Mouse (Mus musculus) embryonic facial prominence, embryonic 13.5 days (tissue): ENCODE results near the gene Gm35315. TPM values are rescaled to one million over a fixed set of nuclear protein-coding genes. Genes with fewer than 3 reads are reported as not detected.
A peak's percentile ranks its signal among the peaks of the same experiment; 100 is the strongest.
"Not testable (repeated sequence)": the region's sequence is repeated elsewhere in the genome, so short reads cannot be mapped to it uniquely, and the experiment has no call there.

Experiments used
- ATAC-seq: fragments of 200-750 bp; cut with Nextera tagmentation; 2 replicates; pipeline ENCODE4 v1.8.0; 2017; ENCODE audit warnings: low read depth; ENCODE audit not compliant: insufficient number of reproducible peaks, insufficient read depth, low FRiP score, low TSS enrichment
- H3K27ac ChIP-seq: fragments of 300-500 bp; sonication (generic); 2 replicates; pipeline ENCODE4 v1.5.1; 2015; ENCODE audit warnings: moderate library complexity, mild to moderate bottlenecking, inconsistent platforms
- H3K27me3 ChIP-seq: fragments of 300-500 bp; sonication (generic); 2 replicates; pipeline ENCODE4 v1.6.1; 2015; ENCODE audit warnings: mild to moderate bottlenecking, inconsistent platforms
- H3K36me3 ChIP-seq: fragments of 300-500 bp; sonication (generic); 2 replicates; pipeline ENCODE4 v1.6.1; 2015; ENCODE audit warnings: mild to moderate bottlenecking, inconsistent platforms
- H3K4me1 ChIP-seq: fragments of 300-500 bp; sonication (generic); 2 replicates; pipeline ENCODE4 v1.6.1; 2015; ENCODE audit warnings: inconsistent platforms
- H3K4me2 ChIP-seq: fragments of 300-500 bp; sonication (generic); 2 replicates; pipeline ENCODE4 v1.6.1; 2015; ENCODE audit warnings: moderate library complexity, mild to moderate bottlenecking, inconsistent platforms
- H3K4me3 ChIP-seq: fragments of 300-500 bp; sonication (generic); 2 replicates; pipeline ENCODE4 v1.5.1; 2015; ENCODE audit warnings: mild to moderate bottlenecking, inconsistent platforms
- H3K9ac ChIP-seq: fragments of 300-500 bp; sonication (generic); 2 replicates; pipeline ENCODE4 v1.6.1; 2015; ENCODE audit warnings: mild to moderate bottlenecking, inconsistent platforms
- H3K9me3 ChIP-seq: fragments of 300-500 bp; sonication (generic); 2 replicates; pipeline ENCODE4 v1.6.1; 2016; ENCODE audit warnings: inconsistent platforms
- WGBS: fragments of 180-500 bp; shearing (Covaris S2); methylation state at CpG from one replicate; pipeline ENCODE4 v1.1.7; 2015; ENCODE audit warnings: mixed read lengths; 5-methylcytosine and 5-hydroxymethylcytosine counted together
- polyA plus RNA-seq: library from polyadenylated mRNA; unstranded; fragments of >200 nt; fragmentation: Nextera tagmentation; extraction: Ambion mirVana; gene quantifications from 2 replicates; pipeline ENCODE4 v1.2.1, GENCODE M21; 2015

Gene Gm35315
- polyA plus RNA-seq, 1 experiment from 2014 or later = 1.1 TPM

DNA sequence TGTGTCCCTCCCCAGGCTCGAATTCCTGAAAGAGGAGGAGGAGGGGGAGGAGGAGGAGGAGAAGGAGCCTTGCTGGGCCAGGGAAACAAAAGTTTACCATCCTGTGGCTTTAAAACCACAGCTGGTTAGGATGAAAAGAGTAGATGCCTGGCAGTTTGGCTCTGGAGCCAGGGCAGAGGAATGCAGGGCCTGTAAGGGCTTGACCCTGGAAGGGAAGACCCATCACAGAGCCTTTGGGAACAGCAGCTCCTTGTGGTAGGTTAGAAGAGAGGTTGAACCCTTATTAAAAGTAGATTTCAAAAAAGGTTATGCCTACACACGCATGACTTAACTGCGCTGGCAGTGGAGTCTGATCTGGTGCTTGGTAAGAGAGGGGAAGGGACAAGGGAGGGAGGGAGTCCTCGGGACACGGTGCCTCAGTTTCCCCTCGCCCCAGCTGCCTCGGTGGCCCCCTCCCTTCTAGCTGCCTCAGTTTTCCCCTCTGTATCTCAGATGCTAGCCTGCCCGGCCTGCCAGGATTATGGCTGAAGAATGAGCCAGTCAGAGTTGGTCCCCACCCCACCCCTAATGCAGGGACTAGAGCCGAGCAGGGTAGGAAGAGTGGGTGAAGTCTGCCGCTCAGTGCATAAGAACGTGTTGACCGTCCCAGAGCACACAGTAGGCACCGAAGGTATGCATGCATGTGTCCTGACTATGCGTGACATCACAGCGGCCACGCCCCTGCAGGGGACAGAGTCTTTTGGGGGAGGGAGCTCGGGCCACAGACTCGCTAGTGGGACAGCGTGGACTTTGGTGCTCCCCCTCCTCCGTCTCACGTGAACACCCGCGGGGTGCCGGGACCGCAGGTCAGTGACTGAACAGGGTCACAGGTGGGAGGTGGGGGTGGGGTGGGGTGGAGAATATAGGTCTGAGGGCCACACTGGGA lies 5.7 kb upstream of the Gm35315 start, which contains the start of gene Plcxd1:
Gene Plcxd1 (plus strand): TSS at position 314 of the 925 bp plus-strand sequence.
- Histone ChIP-seq H3K27me3 (peaks cover 10% of the 10 kb centered on the region), H3K4me1 (peaks cover 23% of the 10 kb centered on the region), H3K36me3 (peaks cover 28% of the 10 kb centered on the region), H3K4me3 (peak within 1 kb of the TSS; percentile 38), H3K27ac (peak within 1 kb of the TSS; percentile 18; the same call in 1 of the 2 replicates), H3K9ac (no peak within 1 kb of the TSS), H3K9me3 (no peaks in the 10 kb centered on the region), H3K4me2 (peak within 1 kb of the TSS; percentile 76)
- ATAC-seq = 0 out of 2 replicates have a peak, but pooled peaks have one; percentile 6
- WGBS = 4% methylated on average over 25 of the region's 25 CpGs

DNA sequence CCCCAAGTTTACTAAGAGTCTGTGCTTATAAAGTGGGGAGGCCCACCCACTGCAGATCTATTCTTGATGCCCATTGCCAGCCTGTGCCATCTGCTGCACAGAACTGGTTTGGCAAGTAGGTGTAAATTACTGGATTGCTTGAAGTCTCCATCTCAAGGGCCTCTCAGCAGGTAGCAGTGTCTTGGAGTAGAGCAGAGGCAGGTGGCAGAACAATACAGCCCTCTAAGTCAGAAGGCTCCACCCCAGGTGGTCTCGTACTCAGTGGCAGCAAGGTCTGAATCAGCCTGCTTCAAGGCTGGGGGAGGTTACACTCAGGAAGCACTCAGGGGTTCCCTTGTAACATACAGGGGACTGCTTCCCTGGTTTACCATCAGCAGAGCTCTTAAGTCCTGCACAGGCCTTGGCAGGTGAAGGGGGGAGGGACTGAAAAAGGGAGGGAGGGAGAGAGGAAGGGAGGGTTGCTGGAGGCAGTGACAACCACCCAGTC lies 4.8 kb upstream of the Gm35315 start:
- WGBS = 29% methylated on average over 1 of the region's 1 CpGs
- no peak overlapping the region for H3K9ac ChIP-seq
- H3K4me2 ChIP-seq = no peak overlapping the region
- H3K36me3 ChIP-seq = peaks cover 20% of the 10 kb centered on the region
- H3K4me1 ChIP-seq = peaks cover 28% of the 10 kb centered on the region
- ATAC-seq = no peak
- H3K27ac ChIP-seq = peak overlapping the region; percentile 18; the same call in 1 of the 2 replicates
- no peaks in the 10 kb centered on the region for H3K9me3 ChIP-seq
- no peak overlapping the region for H3K4me3 ChIP-seq
- H3K27me3 ChIP-seq = peaks cover 10% of the 10 kb centered on the region

DNA sequence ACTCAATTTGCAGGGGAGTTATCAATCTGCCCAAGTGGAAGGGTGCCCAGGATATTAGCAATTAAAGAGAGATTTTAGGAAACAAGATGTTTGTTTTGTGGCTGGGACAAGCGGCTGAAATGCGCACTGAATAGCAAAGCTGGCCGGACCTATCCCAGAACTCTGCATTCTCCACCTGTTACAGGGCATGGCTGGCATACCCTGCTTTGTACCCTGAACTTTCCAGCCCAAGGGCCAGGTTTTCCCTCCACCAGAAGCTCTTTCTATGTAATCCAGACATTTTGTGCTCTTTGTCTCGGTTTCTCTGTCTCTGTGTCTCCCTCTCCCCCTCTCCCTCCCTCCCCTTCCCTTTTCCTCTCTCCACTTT lies 610 bp upstream of the Gm35315 start:
- Histone ChIP-seq H3K4me2 (peak overlapping the region; percentile 71), H3K9ac (peak overlapping the region; percentile 70), H3K4me3 (peak overlapping the region; percentile 53), H3K27ac (no peak overlapping the region), H3K4me1 (0 out of 2 replicates have a peak, but pooled peaks cover 5% of the 10 kb centered on the region), H3K36me3 (no peaks in the 10 kb centered on the region), H3K27me3 (no peaks in the 10 kb centered on the region), H3K9me3 (no peaks in the 10 kb centered on the region)
- WGBS = 3% methylated on average over 4 of the region's 4 CpGs
- ATAC-seq = no peak

DNA sequence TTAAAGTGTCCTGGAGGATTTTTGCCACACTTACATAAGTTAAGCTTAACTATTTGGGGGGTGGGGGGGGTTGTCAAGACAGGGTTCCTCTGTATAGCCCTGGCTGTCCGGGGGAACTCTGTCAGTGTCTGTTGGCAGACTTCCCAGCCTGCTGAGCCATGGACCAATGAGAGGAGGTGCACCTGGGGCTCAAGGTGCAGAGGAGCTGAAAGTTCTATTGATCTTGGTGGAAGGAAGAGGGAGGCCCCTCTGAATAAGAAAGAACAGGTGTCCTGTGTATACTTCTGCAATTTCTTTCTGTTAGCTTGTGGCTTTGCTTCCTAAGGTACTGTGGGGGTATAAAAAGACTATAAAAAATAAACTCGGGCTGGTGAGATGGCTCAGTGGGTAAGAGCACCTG lies 2.7 kb downstream of the Gm35315 start:
- H3K9ac ChIP-seq = no peak overlapping the region
- no peak overlapping the region for H3K4me2 ChIP-seq
- no peak for ATAC-seq
- H3K27ac ChIP-seq = no peak overlapping the region
- no peaks in the 10 kb centered on the region for H3K9me3 ChIP-seq
- WGBS = 73% methylated on average over 2 of the region's 2 CpGs
- H3K4me1 ChIP-seq = 0 out of 2 replicates have a peak, but pooled peaks cover 5% of the 10 kb centered on the region
- H3K4me3 ChIP-seq = no peak overlapping the region
- H3K27me3 ChIP-seq = no peaks in the 10 kb centered on the region
- no peaks in the 10 kb centered on the region for H3K36me3 ChIP-seq

DNA sequence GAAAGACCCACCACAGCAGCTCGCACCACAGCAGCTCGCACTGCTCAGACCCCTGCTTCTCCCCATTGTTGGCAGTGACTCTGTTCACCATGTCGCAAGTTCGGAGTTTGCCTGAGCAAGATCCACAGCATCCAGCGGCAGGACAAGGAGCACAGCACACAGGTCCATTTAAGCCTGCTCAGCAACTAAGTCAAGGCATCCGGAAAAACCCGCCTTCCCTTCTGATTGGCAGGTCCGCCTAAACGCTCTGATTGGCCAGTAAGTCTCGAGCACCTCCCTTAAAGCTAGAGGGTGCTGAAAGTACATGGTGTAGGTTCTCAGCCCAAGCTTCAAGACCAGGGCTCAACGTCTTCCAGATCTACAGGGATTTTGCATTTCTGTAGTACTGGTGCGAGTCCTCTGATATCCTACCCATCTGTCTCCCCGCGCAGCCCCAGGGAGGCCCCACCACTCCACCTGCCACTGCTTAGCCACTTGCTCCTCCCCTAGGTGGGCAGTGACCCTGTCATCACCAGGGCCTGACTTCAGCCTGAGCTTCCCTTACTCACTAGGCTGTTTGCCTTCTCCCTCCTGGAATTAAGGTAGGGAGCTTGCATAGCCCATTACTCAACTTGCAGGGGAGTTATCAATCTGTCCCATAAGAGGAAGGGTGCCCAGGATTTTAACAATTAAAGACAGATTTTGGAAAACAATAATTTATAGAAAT lies 7.9 kb downstream of the Gm35315 start:
- H3K9ac ChIP-seq = no peak overlapping the region
- no peak overlapping the region for H3K4me3 ChIP-seq
- WGBS = 36% methylated on average over 14 of the region's 14 CpGs
- H3K36me3 ChIP-seq = no peaks in the 10 kb centered on the region
- H3K9me3 ChIP-seq = peaks cover 11% of the 10 kb centered on the region
- no peak for ATAC-seq
- H3K4me2 ChIP-seq = no peak overlapping the region
- no peak overlapping the region for H3K27ac ChIP-seq
- H3K27me3 ChIP-seq = no peaks in the 10 kb centered on the region
- no peaks in the 10 kb centered on the region for H3K4me1 ChIP-seq

DNA sequence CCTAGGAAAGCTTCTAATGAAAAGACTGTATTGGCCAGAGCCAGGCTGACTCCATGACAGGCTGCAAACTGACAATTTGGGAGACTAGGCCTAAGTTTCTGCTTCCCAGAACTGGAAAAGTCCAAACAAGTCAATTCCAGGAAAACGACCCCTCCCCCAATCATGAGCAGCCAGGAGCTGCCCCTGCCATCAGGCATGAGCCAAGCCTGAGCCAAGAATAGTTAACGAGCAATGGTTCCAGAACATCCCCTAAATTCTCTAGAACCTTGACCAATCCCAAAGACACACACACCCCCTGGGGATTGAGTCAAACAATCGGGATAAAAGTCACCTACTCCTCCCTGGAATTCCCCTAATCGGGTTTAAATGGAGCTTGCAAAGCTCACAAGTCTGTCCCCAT lies 11.3 kb downstream of the Gm35315 start:
- ATAC-seq = no peak
- H3K27ac ChIP-seq = no peak overlapping the region
- peaks cover 13% of the 10 kb centered on the region for H3K36me3 ChIP-seq
- whole genome bisulfite sequencing = 86% methylated on average over 4 of the region's 4 CpGs
- H3K9me3 ChIP-seq = peaks cover 35% of the 10 kb centered on the region
- H3K27me3 ChIP-seq = no peaks in the 10 kb centered on the region
- H3K4me2 ChIP-seq = no peak overlapping the region
- H3K9ac ChIP-seq = no peak overlapping the region
- no peaks in the 10 kb centered on the region for H3K4me1 ChIP-seq
- no peak overlapping the region for H3K4me3 ChIP-seq

DNA sequence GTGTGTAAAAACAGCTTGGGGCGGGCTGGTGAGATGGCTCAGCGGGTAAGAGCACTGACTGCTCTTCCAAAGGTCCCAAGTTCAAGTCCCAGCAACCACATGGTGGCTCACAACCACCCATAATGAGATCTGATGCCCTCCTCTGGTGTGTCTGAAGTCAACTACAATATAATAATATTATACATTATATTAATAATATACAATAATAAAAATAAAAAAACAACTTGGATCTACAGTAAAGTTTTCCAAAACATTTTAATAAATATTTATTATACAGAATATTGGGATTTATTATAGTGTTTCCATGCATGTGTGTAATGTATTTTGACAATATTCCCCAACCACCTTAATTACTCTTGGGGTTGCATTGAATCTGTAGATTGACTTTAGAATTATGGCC lies 21.8 kb downstream of the Gm35315 start, which contains the start of gene Gm17655:
Gene Gm17655 (minus strand): TSS at position 101 of the 400 bp plus-strand sequence.
- H3K9ac ChIP-seq, H3K4me2 ChIP-seq, H3K36me3 ChIP-seq, H3K27me3 ChIP-seq, ATAC-seq, H3K4me3 ChIP-seq, H3K27ac ChIP-seq, H3K4me1 ChIP-seq: not testable (repeated sequence)
- peaks cover 39% of the 10 kb centered on the region for H3K9me3 ChIP-seq
- 85% methylated on average over 2 of the region's 2 CpGs for WGBS

DNA sequence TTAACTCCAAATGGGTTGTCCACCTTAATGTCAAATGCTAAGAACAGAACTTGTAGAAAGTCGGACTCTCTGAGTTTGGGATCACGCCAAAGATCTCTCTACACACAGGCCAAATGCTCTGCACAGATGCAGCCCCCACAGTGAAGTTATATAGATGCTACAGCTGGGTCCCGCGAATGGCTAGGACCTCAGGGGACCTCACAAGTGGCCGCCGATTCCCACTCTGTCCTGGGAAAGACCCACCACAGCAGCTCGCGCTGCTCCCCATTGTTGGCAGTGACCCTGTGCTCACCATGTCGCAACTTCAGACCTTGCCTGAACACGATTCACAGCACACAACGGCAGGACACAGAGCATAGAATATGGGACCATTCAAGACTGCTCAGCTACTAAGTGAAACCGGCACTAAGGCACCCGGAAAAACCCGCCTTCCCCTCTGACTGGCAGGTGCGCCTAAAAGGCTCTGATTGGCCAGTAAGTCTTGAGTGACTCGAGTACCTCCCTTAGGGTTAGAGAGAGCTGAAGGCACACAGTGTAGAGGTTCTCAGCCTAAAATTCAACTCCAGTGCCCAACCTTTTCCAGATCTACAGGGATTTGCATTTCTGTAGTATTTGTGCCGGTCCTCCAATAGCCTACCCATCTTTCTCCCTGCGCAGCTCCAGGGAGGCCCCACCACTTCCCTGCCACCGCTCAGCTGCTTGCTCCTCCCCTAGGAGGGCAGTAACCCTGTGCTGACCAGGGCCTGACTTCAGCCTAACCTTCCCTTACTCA lies 36.4 kb downstream of the Gm35315 start:
- Histone ChIP-seq H3K4me2 (peak overlapping the region; percentile 59), H3K36me3 (no peaks in the 10 kb centered on the region), H3K4me3 (peak overlapping the region; percentile 55), H3K9me3 (0 out of 2 replicates have a peak, but pooled peaks cover 12% of the 10 kb centered on the region), H3K27me3 (no peaks in the 10 kb centered on the region), H3K4me1 (no peaks in the 10 kb centered on the region), H3K9ac (peak overlapping the region; percentile 73), H3K27ac (peak overlapping the region; percentile 48; the same call in 1 of the 2 replicates)
- 3% methylated on average over 19 of the region's 19 CpGs for WGBS
- peak; percentile 84; the same call in 1 of the 2 replicates for ATAC-seq

Other genes starting within 250 kb of the Gm35315 start
- gene Gm15446, start 171.0 kb downstream of the Gm35315 start, polyA plus RNA-seq = 0.88 and 1.1 TPM in 2 replicates
- gene Zfp932, start 97.9 kb downstream of the Gm35315 start, polyA plus RNA-seq = 30.0 and 31.3 TPM in 2 replicates
- 4.0 and 4.8 TPM in 2 replicates for gene Gm17655, start 21.9 kb downstream of the Gm35315 start, polyA plus RNA-seq
- gene Plcxd1, start 5.5 kb upstream of the Gm35315 start, polyA plus RNA-seq = 1.9 and 2.7 TPM in 2 replicates
- gene Gtpbp6, start 13.8 kb upstream of the Gm35315 start, polyA plus RNA-seq = 32.0 and 42.1 TPM in 2 replicates
- 6.5 and 6.7 TPM in 2 replicates for gene Zfp605, start 15.7 kb upstream of the Gm35315 start, polyA plus RNA-seq
- 36.6 and 38.1 TPM in 2 replicates for gene Chfr, start 41.4 kb upstream of the Gm35315 start, polyA plus RNA-seq
- 25.3 and 25.4 TPM in 2 replicates for gene Golga3, start 82.3 kb upstream of the Gm35315 start, polyA plus RNA-seq
- 29.4 and 30.0 TPM in 2 replicates for gene Ankle2, start 136.6 kb upstream of the Gm35315 start, polyA plus RNA-seq
- gene Pgam5, start 175.5 kb upstream of the Gm35315 start, polyA plus RNA-seq = 65.6 and 67.2 TPM in 2 replicates
- gene Pxmp2, start 191.8 kb upstream of the Gm35315 start, polyA plus RNA-seq = 8.1 and 11.0 TPM in 2 replicates
- 32.6 and 35.5 TPM in 2 replicates for gene Pole, start 191.9 kb upstream of the Gm35315 start, polyA plus RNA-seq
- 2.6 and 3.1 TPM in 2 replicates for gene P2rx2, start 248.8 kb upstream of the Gm35315 start, polyA plus RNA-seq